Mouse (Mus musculus): ENCODE data around the gene Smarca1.

DNA sequence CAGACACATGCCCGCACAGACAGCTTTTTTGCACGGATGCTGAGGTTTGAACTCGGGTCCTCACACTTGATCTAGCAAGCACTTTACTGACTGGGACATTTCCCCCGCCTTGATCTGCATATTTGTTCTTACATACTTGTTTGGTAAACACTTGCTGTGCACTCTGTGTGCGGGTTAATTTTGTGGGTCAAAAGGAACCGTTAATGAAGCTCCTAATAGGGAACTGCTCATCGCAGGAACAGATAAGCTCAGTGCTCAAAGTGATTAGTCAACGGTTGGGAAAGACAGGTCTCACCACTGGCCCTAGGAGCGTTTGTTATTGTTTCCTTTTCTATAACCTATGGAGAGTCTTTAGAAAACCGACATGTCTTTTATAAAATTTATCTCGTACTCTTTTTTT is 41.6 kb upstream of the Smarca1 start:
- no peak for TF ChIP-seq POLR2A (IDR thresholded peaks at IDR 0.05; ENCODE audit: insufficient read depth, low read depth, low read length)
- no peak for TF ChIP-seq CTCF (IDR thresholded peaks at IDR 0.05; ENCODE audit: insufficient read depth, low read depth, low read length)

All from olfactory bulb, adult 2 months (tissue).